Mouse (Mus musculus) frontal cortex, adult (tissue): ENCODE measurements at regions not wholly inside any gene's neighbourhood (a gene's known extent, or its start where the extent isn't known, plus 50 kb on each side); places are given as distances from the start of the nearest gene placed in this dataset.
A peak's percentile ranks its signal among the peaks of the same experiment; 100 is the strongest.

Source experiments
- ATAC-seq: cut with Nextera tagmentation; 2 replicates; pipeline ENCODE4 v1.9.2; 2017; ENCODE audit warnings: mild to moderate bottlenecking, moderate library complexity, mixed read lengths; ENCODE audit not compliant: low TSS enrichment

DNA sequence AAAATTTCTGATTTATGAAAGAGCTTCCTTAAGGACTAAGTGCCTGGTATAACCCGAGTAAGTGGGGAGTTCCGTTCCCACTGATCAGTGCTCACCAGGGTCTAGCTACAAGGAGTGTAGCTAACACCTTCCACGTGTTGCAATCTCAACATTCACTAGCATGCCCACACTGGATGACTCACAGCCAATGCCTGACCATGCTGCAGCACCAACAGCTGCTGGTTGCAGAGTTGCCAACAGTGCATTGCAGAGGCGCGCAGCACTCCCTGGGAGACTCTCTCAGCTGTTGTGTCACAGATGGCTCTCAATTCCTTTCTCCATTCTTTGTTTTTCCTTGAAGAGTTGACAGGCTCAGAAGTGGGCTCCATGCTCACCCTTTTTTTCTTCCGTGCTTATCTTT lies 787.5 kb upstream of the Tenm3 start:
- ATAC-seq = peak; percentile 95

DNA sequence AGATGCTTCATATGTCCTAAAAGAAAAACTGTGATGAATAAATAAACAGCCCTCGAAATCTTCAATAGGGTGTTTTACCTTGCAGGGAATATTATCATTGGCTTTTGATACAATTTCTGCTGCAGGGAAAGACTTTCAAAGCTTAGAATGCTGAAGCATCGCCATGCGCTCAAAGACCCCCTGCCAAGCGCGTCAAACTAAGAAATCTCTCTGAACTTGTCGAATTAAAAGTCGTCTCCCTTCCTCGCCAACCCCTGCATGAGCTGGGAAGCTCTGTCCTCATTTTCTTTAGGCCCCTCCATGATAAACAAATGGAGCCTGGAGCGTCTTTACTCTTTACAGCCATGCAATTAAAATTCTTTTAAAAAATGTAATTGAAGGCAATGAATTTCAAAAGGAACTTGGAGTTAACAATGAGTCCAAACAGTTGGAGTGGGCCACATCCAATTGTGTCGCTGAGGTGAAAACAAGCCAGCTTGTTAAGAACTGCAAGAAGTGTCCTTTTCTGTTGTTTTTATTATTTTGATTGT lies 784.3 kb upstream of the Tenm3 start:
- no peak for ATAC-seq

DNA sequence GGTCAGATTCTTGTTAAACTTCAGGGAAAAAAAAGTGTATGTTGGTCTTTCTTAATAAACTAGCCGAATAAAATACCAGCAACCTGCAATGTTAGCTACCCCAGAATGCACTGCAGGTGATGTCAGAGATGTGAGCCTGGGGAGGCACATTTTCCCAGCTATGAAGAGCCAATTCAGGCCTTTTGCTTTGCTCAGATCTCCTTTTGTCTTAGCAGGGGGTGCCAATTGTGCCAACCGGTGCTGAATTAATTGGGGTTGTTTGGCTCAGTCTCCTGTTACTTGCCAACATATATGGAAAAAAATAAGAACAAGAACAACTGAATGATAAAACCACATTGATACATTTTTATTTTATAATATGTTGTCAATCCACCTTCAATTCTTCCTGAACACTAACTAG lies 751.8 kb upstream of the Tenm3 start:
- no peak for ATAC-seq

DNA sequence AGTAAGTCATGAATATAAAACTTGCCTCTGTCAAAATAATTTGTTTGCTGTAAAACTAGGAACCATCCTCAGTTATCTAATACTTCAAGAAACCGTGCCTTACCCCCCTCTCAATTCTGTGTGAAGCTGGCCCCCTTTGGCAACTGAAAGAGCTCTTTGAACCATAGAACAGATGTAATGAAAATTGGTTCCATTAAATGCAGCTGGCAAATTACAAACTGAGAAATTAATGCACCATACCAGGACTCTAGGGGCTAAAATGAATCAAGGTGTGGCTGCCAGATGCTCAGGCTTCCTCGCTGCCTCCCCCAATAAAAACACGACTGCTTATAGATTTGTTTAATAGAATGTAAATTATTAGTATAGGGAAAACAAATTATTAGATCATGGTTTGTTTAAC lies 723.7 kb upstream of the Tenm3 start:
- no peak for ATAC-seq

DNA sequence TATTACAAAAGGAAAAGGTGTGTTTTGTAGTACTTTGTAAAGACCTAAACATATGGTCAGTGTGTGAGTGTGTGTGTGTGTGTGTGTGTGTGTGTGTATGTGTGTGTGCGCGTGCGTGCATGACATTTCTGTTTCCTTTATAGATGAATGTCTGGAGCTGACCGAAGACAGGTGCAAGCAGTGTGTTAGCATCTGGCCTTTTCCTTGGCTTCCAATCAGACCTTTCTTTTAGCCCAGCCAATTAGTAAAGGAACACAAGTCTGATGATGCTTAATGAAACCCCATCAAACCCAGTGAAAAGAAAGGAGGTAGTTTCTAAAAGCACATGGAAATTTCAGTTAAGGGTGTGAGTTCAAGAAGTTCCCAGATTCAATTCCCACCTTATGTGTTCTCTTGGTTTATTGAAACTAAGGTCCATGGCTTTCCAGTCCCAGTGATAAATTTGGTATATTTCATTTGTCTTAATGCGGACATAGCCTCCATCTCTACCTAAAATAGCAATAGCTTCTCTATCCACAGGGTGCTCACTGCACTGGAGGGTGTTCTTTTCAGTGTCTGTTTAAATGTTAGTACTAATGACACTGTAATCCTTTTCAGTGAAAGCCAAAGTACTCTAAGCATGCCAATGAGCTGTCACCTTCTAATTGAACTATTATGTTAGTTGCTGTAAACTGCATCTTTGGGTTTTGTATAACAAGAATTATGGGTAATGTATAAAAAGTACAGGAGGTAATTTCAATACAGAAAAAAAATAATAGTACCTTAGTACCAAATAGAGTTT lies 719.9 kb upstream of the Tenm3 start:
- no peak for ATAC-seq

DNA sequence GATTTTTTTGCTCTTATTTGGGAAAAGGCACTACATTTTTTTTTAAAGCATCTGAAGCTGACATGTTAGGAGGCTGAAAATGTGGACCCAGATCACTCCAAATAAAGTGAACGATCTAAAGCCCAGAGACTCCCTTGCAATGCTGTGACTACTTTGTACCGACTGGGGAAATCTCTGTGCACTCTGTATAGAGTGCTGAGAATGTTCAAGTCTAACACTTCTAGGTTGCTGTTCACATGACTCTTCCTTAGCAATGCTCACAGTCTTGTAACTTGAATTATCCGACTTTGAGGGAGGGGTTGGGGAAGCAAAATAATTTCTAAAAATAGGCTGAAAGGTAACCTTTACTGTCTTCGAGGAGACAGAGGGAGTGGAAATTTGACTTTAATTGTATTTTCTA lies 719.2 kb upstream of the Tenm3 start:
- no peak for ATAC-seq

DNA sequence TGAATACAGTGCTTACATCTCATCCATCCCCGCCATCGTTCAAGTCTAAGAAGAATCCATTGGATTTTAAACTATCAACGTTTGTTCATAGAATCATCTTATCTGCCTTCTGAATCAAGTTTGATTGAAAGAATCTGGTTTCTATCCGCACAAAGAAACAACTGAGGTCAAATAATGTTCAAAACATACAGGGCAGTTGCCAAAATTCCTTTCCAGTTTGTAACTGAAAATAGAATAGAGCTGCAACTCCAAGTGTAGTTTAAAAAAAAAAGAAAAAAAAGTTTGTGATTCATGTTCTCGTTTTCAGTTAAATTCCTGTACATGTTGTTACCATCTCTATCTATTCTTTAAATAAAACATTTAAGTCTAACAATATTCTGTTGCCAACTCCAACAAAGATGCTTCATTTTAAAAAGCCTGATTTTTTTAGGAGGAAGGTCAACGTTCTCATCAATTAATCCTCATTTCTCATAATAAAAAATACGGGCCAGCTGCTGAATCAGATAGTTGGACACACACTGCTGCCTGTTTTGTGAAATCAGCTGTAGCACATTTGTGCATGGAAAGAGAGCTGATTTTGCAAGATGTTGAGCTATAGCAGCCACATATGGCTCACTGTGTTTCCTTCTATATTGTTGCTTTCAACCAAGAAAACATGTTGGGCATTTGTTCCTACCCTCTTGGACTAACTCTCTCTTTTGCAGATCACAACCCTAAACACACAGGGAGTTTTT lies 712.1 kb upstream of the Tenm3 start:
- peak; percentile 64; the same call in 1 of the 2 replicates for ATAC-seq

DNA sequence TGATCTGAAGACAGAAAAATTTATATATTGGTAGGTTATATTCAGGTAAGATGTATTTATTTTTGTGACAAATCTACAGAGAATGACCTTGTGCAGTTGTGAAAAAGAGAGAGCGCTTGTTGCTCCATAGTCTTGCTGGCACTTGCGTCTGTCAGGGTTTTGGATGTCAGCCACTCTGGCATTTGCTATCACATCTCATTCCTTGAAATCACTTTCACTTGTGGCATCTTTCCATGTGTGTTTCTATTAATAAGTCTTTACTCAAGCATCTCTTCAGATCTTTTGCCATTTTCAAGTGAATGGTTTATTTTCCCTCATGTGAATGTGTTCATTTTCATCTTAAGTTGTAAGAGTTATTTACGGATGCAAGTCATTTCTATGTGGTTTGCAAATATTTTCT lies 709.4 kb upstream of the Tenm3 start:
- ATAC-seq = no peak

DNA sequence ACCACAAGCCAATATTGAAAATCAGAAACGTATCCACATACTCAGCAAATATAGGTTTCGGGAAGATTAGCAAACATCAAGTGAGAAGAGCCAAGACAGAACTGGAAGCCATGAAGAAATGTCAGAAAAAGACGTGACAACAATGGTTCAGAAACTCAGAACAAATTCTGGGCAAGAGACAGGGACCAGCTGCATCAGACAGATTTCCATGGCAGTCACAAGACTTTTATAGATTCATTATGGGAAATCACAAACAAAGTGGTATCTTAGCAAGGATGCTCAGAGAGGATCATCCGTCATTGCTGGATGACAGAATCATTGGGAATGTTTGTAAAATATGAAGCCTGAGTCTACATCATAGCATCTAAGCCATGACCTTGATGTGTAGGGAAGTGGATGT lies 699.6 kb upstream of the Tenm3 start:
- ATAC-seq = peak; percentile 38; the same call in 1 of the 2 replicates

DNA sequence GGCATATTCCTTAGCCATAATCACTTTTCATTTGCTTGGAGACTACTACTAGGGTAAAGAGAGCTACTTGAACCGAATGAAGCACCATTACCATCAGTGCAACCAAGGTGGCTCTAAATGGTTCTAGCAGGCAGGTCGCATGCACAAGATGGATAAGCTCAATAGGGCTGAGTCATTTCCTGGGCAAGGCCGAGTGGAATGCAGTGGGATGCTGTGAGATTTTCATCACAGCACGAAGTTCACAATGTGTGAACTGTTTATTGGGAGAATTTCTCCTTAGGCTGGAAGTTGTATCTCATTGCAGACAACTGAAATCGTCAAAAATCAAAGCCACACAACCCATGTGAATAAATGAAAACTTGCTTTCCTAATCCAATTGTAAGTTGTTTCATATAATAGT lies 697.6 kb upstream of the Tenm3 start:
- no peak for ATAC-seq

DNA sequence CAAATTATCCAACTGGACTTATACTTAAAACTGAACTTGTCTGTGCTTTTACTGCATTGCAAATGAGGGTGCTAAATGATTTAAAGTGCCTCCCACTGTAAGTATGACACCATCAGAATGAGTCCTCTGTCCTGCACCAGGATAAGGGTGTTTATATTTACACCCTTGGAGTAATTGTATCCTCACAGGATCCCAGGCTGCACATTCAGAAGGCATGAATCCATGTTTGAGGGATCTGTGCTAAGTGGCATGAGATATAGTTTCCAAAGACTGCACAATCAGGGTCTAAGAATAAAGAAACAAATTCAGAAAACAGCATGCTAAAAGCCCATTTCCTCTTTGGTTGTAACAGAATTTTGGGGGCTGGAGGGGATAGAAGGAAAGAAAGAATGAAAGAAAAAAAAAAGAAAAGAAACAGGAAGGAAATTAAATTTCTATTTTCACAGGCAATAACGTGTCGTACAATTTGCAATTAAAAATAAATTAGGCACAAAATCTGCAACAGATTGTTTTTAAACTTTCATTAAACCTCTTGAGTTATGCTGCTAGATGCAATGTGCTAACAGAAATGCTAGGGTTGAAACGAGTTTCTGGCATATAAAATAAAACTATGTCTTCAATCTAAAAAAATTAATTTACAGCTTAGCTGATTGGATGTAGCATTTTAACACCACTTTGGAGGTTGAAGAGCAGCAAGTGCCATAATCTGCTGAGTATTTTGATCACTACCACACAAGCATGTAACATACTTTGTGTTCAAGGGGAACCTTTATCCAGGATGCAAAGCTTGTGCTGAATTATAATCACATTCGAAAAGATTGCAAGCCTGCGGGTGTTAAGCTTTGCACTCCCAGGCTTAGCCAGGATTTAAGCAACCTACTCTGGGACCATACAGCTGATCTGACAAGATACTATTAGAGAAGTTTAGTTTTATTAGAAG lies 689.9 kb upstream of the Tenm3 start:
- no peak for ATAC-seq

DNA sequence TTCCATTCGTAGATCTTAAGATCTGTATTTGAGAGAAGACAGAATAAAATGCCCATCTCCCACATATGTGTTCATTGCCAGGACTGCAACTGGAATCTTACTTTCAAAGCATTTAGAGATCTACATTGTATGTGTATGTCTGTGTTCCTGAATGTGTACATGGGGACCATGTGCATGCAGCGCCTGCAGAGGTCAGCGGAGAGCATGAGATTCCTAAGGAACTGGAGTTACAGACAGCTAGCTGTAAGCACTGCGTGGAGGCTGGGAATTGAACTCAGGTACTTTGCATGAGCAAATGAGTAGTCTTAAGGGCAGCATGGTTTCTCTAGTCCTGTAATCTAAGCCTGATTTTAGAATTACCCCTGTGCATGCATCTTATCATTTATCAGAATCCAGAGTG lies 685.5 kb upstream of the Tenm3 start:
- ATAC-seq = no peak

DNA sequence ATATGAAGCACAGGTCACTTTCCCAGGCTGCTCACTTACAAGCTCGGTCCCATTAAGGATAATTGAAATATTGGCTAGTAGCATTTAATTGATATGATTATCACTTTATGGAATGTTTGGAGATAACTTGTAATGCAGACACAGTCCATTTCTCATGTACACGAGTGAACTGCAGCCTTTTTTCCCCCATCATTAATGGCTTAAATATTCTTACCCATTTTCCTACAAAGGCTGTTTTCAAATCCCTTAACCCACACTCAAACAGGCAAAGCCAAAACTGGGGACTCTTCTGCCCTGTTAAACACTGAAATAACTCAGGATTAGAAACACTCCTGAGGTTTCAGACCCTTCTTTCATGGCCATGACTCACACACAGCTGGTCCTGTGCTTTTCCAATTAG lies 649.2 kb upstream of the Tenm3 start:
- ATAC-seq = no peak

DNA sequence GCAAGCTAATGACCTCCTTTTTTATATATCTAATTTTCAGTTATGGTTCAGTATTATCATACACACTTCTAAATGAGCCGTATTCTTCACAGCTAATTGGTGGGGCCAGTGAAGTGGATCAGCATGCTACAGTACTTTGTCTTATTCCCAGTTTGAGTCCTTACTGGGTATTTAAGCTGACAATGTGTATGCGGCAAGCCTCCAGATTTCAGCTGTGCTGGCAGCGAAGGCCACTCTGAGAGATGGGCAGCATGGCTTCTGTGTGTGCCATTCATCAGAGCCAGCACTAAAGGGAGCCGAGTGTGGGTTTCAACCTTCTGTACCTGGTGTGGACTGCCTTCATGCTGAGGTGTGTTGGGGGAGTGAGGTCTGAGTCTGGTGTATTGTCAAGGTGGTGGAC lies 641.5 kb upstream of the Tenm3 start:
- ATAC-seq = no peak

DNA sequence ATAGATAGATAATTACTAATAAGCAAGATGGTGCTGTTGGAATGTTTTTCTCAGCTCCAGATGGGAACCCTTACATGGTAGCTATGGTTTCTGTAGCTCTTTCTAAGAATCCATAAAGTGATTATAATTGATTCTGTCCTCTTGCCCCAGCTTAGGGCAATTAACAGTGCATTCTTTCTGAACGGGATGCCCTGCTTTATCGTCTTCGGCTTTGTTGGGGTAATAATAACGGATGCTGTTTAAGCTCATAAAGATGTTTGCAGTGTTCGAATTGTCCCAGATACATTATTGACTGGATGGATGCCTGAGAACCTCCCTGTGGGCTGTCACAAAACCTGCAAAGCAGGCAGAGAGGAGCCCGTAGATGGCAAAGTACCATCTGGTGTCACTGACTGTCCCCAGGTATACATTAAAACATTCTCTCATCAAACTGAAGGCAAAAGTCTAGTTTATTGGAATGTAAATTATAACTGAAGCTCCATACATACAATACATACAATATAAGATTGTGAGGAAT lies 637.8 kb upstream of the Tenm3 start:
- ATAC-seq = no peak

DNA sequence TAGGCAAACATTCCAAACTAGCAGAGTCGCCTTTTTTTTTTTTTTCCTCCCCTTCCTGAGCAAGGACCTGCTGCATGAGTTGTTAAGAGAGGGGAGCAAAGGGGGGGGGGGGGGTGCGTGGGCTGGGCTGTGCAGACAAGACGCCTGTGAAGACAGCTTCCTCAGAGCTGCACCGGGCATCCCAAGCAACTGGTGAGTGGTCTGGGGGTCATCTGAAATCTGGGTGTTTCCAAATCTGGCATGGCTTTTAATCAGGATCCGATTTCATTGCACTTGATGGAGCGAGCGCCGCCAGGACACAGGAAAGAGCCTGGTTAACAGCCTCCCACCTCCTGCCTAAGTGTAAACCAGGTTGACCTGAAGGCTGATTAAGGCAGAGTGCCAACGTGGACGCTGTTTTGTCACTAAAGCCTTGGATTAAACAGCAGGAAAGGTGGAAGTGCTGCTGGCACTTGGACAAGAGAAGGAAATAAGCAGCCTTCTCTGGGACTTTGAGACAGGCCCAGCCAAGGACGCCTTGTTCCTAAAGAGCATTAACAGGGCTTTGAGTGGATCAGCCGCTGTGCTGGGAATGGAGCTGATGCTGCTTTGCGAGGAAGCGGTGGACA lies 622.3 kb upstream of the Tenm3 start:
- no peak for ATAC-seq

DNA sequence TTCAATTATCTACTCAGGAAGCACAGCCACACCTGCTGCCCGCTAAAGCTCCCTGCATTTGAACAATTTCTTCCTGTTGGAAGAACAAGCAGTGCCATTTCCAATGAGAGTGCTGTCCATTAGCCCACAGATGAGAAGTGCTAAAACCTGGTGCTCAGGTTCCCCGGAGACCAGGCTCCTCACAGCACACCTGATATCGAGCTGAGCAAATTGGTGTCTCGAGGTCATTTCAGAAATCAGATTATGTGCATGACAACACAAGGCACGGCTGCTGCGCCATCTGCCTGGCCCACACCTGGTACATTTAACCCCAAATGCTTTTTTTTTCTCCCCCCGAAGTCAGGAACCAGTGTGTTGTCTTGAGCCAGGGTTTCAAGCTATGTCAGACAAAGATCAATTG lies 621.3 kb upstream of the Tenm3 start:
- no peak for ATAC-seq

DNA sequence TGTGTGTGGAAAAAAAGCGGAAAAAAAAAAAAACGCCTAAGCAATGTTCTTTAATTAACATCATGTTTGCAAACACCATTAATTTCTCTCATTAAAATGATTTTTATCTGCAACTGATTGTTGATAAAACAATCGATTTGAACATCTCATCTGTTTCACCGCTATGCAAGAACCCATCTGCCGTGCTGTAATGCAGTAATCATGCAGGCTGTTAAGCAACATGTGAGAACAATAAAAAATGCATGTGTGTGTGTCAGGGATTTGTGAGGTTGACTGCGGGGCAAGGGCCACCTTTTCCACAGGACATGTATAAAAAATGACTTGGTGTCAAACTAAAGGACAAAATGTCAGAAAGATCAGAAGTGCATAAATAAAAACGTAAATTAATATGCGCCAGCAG lies 618.9 kb upstream of the Tenm3 start:
- ATAC-seq = no peak

DNA sequence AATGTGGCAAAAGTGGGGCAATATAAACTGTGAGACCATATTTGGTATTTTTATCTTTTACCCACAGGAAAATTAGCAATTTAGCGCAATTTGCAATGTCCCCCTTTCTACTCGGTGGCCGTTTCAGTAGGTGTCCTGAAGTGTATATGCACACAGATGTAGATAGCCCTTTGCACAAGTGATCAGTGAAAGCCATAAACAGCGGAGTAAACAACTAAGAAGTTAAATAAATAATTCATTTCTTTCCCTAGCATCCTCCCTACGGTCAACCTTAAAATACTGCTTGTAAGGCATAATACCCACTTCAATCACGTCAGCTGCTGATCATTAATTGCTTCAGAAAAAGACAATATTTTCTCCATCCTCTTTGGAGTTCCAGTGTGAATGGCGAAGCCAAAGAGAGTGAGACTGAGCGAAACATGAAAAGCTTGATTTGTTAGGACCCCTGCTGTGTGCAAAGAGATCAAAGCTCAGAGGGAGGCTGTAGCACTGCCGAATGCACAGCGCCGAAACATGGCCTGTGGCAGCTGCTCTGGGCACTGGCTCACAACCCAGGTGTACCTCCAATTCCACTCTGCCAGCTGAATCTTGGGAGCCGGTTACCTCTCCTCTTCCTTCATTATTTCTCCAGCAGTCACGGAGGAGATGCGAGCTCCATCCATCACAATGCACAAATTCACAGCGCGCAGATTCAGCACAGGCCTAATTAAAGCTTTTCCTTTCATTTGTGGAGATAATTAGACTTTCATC lies 618.1 kb upstream of the Tenm3 start:
- ATAC-seq = no peak

DNA sequence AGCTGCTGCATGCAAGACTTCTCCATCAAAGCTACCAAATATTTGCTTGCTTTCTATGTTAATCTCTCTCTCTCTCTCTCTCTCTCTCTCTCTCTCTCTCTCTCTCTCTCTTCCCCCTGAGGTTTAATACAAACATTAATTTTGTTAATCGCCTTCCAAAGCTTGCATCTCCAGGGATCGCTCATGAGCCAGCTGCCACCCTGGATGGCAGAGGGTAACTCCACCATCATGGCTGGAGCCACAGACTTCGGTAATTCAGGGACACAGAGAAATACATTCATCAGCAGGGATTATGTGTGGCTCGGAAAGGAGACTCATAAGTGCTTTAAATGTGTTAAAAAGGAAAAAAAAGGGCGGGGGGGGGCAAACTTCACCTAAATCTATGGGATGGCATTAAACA lies 601.7 kb upstream of the Tenm3 start:
- no peak for ATAC-seq

DNA sequence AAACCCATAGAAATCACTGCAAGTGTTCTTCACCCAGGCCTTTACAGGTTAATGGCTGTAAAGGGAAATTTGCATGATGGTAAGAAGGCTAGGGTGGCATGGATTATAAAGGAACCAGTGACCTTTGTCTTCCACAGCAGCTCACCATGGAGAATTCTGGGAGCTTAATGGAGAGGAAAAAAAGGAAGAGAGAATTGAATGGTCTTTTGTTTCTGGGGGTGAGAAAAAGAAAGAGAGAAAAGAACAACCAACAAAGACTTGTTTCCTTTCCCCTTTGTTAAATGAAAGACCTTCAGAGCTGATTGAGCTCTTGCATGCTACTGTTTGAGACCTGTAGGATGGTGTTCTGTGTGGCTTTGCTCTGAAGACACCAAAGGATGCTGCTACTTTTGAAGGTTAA lies 597.5 kb upstream of the Tenm3 start:
- ATAC-seq = no peak
